ENCODE assay signal across 10 mouse cellular contexts in the genomic region with DNA sequence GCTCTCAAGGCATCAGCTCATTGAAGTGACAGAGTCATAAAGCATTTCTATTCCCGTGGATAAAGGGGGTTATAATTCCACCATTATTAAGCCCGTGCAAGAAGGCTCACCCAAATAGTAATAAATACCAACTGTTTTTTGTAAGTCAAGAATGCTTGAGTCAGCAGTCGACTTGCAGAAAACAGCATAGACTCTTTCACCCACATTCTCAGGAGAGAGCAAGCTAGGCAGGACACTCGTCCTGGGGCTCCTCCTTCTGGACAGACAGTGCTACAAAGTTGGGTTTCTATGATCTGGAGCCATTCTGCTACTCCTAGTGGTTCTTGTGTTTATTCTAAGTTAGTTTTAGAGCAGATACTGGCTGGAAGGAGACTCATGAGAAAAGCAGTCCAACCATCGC. TPM values are rescaled to one million over a fixed set of nuclear protein-coding genes. Genes with fewer than 3 reads are reported as not detected.
DNase-seq lines count a peak whose midpoint lies in the region; ATAC-seq and TF ChIP-seq lines count a peak whose summit lies in the region.
"Had no signal": no experiment of that assay in that cellular context is flagged by ENCODE, and none has a peak within 500 bp of the region (broad histone marks: within the 10 kb centered on the region; RNA-seq: fewer than 3 reads in every experiment).

No protein-coding gene starts in this region.

- no peak for ATAC-seq in heart, embryonic 12.5 days (ENCODE audit: insufficient number of reproducible peaks, low FRiP score)

- H3K27ac ChIP-seq in heart, embryonic 12.5 days (ENCODE audit: poor library complexity, severe bottlenecking) = no peak overlapping the region
- H3K27ac ChIP-seq: lung, embryonic 15.5 days; stomach, embryonic 15.5 days had no signal

- peaks cover 19% of the 10 kb centered on the region for H3K4me1 ChIP-seq in heart, embryonic 12.5 days (replicated peaks)
- peaks cover 6% of the 10 kb centered on the region for H3K4me1 ChIP-seq in lung, adult 2 months (ENCODE audit: control insufficient read depth, insufficient read depth, low read length)

- H3K9me3 ChIP-seq in heart, embryonic 12.5 days (replicated peaks) = no peaks in the 10 kb centered on the region
- H3K9me3 ChIP-seq: lung, embryonic 15.5 days; stomach, embryonic 15.5 days had no signal

- H3K36me3 ChIP-seq in heart, embryonic 12.5 days = no peaks in the 10 kb centered on the region
- H3K36me3 ChIP-seq: lung, embryonic 15.5 days; stomach, embryonic 15.5 days had no signal

- no peak overlapping the region for H3K9ac ChIP-seq in heart, embryonic 12.5 days
- H3K9ac ChIP-seq: lung, embryonic 15.5 days; stomach, embryonic 15.5 days had no signal

- DNase-seq in heart, adult 18-20 months = peak; percentile 70 to 75
- DNase-seq in adrenal gland, postnatal 25 days = peak; percentile 35
- DNase-seq in heart, adult 9 months (ENCODE audit: low spot score in 2 of 2) = peak; percentile 35 to 64
- peak; percentile 73 to 76 for DNase-seq in kidney, postnatal 36 days
- peak; percentile 49 for DNase-seq in lung, adult 2 months
- DNase-seq in urinary bladder, postnatal 25 days (ENCODE audit: low spot score) = peak; percentile 41
- no peak for DNase-seq in T-cell, adult 2 months (ENCODE audit: low spot score)

- peak; percentile 78 for TF ChIP-seq CTCF in lung, adult 2 months (IDR thresholded peaks at IDR 0.05; ENCODE audit: insufficient read depth, low read length)

- WGBS in heart, embryonic 12.5 days = 41% methylated on average over 5 of the region's 5 CpGs
- 26% methylated on average over 5 of the region's 5 CpGs for WGBS in lung, adult 2 months

- H3K27me3 ChIP-seq in heart, embryonic 12.5 days (replicated peaks) = no peaks in the 10 kb centered on the region; the same call in 1 of the 2 replicates
- H3K27me3 ChIP-seq: lung, embryonic 15.5 days; stomach, embryonic 15.5 days had no signal

- H3K4me3 ChIP-seq in heart, embryonic 12.5 days = no peak overlapping the region
- H3K4me3 ChIP-seq in lung, adult 2 months (replicated peaks; ENCODE audit: extremely low read depth, low read depth, low read length) = no peak overlapping the region
- H3K4me3 ChIP-seq: lung, embryonic 15.5 days; stomach, embryonic 15.5 days had no signal

- no peak for TF ChIP-seq POLR2A in lung, adult 2 months (IDR thresholded peaks at IDR 0.05; ENCODE audit: borderline replicate concordance, extremely low read depth, low read depth, low read length)

- no peak overlapping the region for H3K4me2 ChIP-seq in heart, embryonic 12.5 days
- H3K4me2 ChIP-seq: lung, embryonic 15.5 days; stomach, embryonic 15.5 days had no signal

RNA-seq across cellular contexts. Expression of gene Cpvl, which starts 24.4 kb away (rescaled TPM):
- not detected for total RNA-seq in heart, adult 18-20 months (2021)
- not detected in 2 replicates for polyA plus RNA-seq in heart, embryonic 12.5 days (2016; fragmentation: Nextera tagmentation; extraction: Ambion mirVana)
- not detected in 2 replicates for total RNA-seq in adrenal gland, postnatal 25 days (2021)
- not detected in 2 replicates for polyA plus RNA-seq in lung, adult 2 months (2012; rRNA removed)
